Mouse (Mus musculus): ENCODE data around the gene Eml5.

Eml5 gene

GRCm38 (mm10) chr12:98900881-98901801 lies at the start of gene Eml5:
TSS of gene Eml5 (minus strand) at chr12:98901484.
- DNase-seq, result peak; percentile 80 to 88

GRCm38 (mm10) chr12:98932856-98933255 lies 31.6 kb upstream of the Eml5 start:
- no peak for DNase-seq

DNA sequence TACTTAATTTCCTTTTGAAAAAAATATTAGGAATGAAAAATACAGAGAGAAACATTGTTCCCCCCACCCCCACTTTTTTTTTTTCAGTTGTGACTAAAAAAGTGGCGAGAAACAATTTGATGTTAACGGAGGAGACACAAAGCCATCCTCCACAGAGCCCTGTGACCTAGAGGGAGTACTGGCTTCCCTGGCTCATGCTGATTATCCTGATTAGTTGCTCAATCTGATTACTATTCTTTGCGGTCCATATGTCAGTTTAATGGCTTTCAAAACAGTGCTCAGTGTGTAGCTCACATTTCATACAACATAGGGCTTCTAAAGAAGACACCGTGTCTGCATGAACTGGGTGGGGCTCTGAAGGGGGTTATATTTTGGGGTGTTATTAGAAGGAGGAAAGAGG lies 31.2 kb upstream of the Eml5 start:
- no peak for DNase-seq

DNA sequence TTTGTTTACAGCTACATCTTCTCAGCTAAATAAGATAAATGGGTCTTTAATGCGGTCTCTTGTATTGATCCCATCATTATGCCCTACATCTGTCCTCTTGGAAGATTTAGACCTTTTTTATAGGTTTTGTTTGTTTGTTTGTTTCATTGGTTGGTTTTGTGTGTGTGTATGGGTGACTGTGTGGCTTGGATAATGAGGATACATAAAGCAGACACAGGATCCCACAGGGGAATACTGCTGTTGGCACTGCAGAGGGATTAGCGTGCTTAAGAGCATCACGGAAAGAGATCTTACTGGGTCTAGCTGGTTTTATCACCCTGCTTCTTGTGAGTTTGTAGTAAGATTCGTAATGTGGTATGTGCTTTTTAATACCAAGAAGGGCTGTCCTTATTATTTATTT lies 29.9 kb upstream of the Eml5 start:
- no peak for DNase-seq

DNA sequence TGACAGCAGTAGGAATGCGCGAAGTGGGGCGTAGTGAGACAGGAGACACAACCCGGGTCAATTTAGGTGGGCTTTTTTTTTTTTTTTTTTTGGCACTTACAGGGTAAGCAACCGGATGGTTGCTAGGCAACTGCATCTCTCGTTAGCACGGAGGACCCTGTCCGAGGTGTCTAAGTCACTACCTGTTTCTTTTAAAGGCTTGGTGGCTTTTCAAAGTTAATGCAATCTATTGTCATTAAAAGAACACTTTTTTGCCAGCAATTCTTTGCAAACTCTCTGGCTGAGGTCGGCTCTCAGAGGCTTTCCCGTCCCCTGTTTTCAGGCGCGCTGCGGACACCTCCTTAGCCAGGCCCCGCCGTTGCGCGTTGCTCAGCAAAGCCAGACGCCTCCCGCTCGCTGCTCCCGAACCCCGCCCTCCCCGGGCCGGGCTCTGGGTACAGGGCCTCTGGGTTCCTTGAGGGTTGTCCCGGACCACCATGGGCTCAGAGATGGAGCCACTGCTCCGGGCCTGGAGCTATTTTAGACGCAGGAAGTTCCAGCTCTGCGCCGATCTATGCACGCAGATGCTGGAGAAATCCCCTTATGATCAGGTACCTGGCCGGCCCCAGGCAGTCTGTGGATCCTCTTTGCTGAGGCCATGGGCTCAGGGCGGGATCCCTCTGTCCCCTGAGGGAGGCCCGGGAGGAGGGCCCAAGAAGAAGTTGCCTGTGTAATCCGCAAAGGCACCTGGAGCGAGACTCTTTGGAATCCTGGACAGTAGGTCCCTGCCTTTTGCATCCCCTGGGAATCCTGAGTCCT lies 19.1 kb upstream of the Eml5 start, which contains the start of gene Ttc8:
TSS of gene Ttc8 (plus strand) at position 381 of the 798 bp plus-strand sequence.
- peak; percentile 89 to 92 for DNase-seq

GRCm38 (mm10) chr12:98910096-98910495 lies 8.8 kb upstream of the Eml5 start:
- no peak for DNase-seq

GRCm38 (mm10) chr12:98905466-98905865 lies 4.2 kb upstream of the Eml5 start:
- no peak for DNase-seq

- DNase-seq, result no peak
Observed at GRCm38 (mm10) chr12:98900341-98900880, 873 bp downstream of the Eml5 start.

DNA sequence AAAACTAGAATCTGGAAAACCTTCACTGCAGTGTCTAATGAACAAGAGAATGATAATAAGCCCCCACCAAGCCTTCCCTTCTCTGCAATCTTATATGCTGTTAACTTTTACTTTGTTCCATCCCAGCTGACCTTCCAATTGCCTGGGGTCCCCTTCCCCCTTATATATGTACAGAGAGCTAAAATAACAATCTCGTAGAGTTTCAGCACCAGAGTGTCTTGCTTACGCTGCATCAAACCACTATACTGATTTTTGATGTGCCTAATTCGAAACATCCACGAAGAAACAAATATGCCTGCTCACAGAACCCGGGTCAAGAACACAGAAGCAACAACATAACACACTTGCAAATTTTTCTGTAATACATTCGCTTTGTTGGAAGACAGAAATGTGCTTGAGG lies 1.6 kb downstream of the Eml5 start:
- DNase-seq, result no peak

GRCm38 (mm10) chr12:98896761-98897160 lies 4.5 kb downstream of the Eml5 start:
- no peak for DNase-seq

- DNase-seq, result no peak
Observed at GRCm38 (mm10) chr12:98884515-98884914, 16.8 kb downstream of the Eml5 start.

DNA sequence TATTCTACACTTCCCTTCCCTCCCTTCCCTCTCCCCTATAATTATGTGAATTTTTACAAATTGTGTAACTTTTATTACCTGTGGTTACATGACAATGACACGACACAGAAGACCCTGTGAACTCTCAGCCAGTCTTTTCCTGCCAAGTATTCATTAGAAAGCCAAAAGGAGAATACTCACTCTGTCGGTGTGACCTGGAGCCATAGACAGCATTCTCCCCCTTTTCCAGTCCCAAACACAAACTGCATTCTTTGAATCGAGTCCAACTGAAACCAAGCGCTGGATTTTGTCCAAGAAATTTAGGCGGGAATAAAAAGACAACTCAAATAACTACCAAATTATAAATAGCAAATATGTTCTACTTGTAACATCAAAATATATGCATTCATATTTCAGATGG lies 19.5 kb downstream of the Eml5 start:
- no peak for DNase-seq

GRCm38 (mm10) chr12:98878693-98879092 lies 22.6 kb downstream of the Eml5 start:
- no peak for DNase-seq

- DNase-seq, result no peak
Observed at GRCm38 (mm10) chr12:98875216-98875615, 26.1 kb downstream of the Eml5 start.

DNA sequence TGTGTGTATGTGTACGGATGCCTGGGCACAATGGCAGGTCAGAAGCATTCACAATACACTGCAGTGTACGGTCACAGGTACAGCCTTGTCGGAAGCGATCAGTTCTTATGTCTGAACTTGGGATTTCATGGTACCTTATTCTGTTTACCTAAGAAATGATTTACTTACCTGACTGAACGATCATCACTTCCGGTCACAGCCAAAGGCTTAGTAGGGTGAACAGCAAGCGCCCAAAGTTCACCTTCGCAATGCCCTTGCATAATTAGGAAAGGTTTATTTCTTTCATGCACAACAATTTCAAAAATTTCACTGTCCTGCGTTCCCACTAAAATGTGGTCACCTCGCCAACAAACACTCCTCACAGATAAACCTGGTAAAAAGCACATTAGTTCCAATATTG lies 28.4 kb downstream of the Eml5 start:
- DNase-seq, result no peak

DNA sequence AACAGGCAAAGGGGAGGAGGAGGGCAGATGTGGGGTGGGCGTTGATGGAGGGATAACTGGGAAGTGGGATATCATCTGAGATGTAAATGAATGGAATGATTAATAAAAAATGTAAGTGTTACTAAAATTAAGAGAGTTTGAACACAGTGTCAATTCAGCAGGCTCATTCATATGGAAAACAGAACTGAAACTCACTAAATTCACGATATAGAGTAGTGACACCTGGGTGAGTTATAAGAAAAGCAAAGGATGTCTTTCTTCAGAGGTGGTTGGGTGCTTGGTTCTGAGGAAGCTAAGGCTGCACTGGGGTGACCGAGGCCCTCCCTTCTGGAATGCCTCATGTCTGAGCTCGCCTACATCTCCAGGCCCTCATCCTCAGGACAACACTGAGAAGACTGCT lies 37.8 kb downstream of the Eml5 start:
- no peak for DNase-seq

GRCm38 (mm10) chr12:98860316-98860715 lies 41.0 kb downstream of the Eml5 start:
- DNase-seq, result no peak

- peak; percentile 67 to 69 for DNase-seq
Observed at GRCm38 (mm10) chr12:98850767-98851166, 50.5 kb downstream of the Eml5 start.

DNA sequence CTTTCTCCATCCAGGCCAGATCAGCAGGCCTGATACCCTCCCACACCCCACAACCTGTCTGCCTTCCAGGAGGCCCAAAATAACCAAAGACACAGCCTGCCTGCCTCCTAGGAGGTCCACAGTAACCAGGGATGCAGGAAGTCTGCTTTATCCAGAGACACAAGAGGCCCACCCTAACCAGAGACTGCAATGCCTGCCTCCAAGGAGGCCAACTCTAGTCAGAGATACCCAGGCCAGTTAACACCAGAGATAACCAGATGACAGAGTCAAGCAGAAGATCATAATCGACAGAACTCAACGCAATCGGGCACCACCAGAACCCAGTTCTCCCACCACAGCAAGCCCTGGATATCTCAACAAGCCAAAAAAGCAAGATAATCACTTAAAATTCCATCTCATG lies 56.5 kb downstream of the Eml5 start:
- DNase-seq, result no peak

- DNase-seq, result no peak
Observed at GRCm38 (mm10) chr12:98840135-98840534, 61.1 kb downstream of the Eml5 start.

DNA sequence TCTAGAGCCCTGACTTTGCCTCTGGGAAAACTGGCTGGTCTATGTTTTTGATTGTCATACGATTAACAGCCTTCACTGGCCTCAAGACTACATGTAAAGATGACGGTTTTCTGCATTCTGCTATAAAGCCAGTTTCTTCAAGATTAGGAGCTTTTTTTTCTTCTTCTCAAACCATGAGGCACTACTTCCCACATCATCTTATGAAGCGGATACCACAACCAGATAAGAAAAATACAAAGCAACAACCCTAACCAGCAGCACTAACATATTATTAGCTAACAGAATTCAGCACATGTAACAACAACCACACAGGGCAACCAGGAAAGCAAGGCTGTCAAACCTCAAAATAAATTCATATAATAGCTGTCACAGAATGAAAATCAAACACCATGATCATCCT lies 63.3 kb downstream of the Eml5 start:
- DNase-seq, result no peak

- no peak for DNase-seq
Observed at GRCm38 (mm10) chr12:98835466-98835865, 65.8 kb downstream of the Eml5 start.

GRCm38 (mm10) chr12:98834879-98835278 lies 66.4 kb downstream of the Eml5 start:
- no peak for DNase-seq

DNA sequence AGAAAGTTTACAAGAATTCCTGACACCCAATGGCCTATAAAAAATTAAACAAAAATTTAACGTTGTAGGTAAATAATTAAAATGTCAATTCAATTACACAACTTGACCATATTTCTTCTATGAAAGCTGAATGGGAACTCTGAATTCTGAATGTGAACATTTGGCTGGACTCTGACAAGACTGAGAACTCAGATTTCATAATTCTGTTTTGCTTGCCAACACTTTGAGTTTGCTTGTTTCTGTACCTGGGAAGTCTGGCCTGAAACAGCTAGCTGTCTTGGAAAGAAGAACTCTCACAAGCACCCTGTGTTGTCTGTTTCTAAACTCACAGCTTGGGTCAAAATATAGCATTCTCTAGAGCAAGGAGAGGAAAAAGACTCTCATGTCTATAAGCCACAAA lies 67.4 kb downstream of the Eml5 start:
- no peak for DNase-seq

Data from cerebellum, postnatal 36 days (tissue).